Mouse (Mus musculus) liver, embryonic 15.5 days (tissue): ENCODE results near the gene Zfp609. TPM values are rescaled to one million over a fixed set of nuclear protein-coding genes. Genes with fewer than 3 reads are reported as not detected.
"Not testable (repeated sequence)": the region's sequence is repeated elsewhere in the genome, so short reads cannot be mapped to it uniquely, and the experiment has no call there.

ENCODE experiments used
- ATAC-seq: fragments of 200-750 bp; cut with Nextera tagmentation; 2 replicates; pipeline ENCODE4 v1.8.0; 2017; ENCODE audit warnings: moderate number of reproducible peaks, mild to moderate bottlenecking, moderate library complexity; ENCODE audit not compliant: insufficient read depth
- H3K27ac ChIP-seq: fragments of 300-500 bp; sonication (generic); replicated peaks from 2 replicates; pipeline ENCODE4 v1.5.1; 2015; ENCODE audit warnings: mild to moderate bottlenecking, inconsistent platforms
- H3K27me3 ChIP-seq: fragments of 300-500 bp; sonication (generic); 2 replicates; pipeline ENCODE4 v1.6.1; 2015; ENCODE audit warnings: mild to moderate bottlenecking, inconsistent platforms
- H3K36me3 ChIP-seq: fragments of 300-500 bp; sonication (generic); replicated peaks from 2 replicates; pipeline ENCODE4 v1.6.1; 2015; ENCODE audit warnings: moderate library complexity, mild to moderate bottlenecking, inconsistent platforms
- H3K4me1 ChIP-seq: fragments of 300-500 bp; sonication (generic); replicated peaks from 2 replicates; pipeline ENCODE4 v1.6.1; 2015; ENCODE audit warnings: inconsistent platforms
- H3K4me2 ChIP-seq: fragments of 300-500 bp; sonication (generic); 2 replicates; pipeline ENCODE4 v1.6.1; 2015; ENCODE audit warnings: moderate library complexity, mild to moderate bottlenecking, inconsistent platforms
- H3K4me3 ChIP-seq: fragments of 300-500 bp; sonication (generic); replicated peaks from 2 replicates; pipeline ENCODE4 v1.5.1; 2015; ENCODE audit warnings: mild to moderate bottlenecking, inconsistent platforms
- H3K9ac ChIP-seq: fragments of 300-500 bp; sonication (generic); 2 replicates; pipeline ENCODE4 v1.6.1; 2015; ENCODE audit warnings: moderate library complexity, mild to moderate bottlenecking, inconsistent platforms
- H3K9me3 ChIP-seq: fragments of 300-500 bp; sonication (generic); replicated peaks from 2 replicates; pipeline ENCODE4 v1.6.1; 2016; ENCODE audit warnings: inconsistent platforms
- WGBS: fragments of 180-500 bp; shearing (Covaris S2); methylation state at CpG from one replicate; pipeline ENCODE4 v1.1.7; 2015; ENCODE audit warnings: mixed read lengths; ENCODE audit not compliant: insufficient replicate concordance; 5-methylcytosine and 5-hydroxymethylcytosine counted together
- polyA plus RNA-seq: library from polyadenylated mRNA; unstranded; fragments of >200 nt; fragmentation: Nextera tagmentation; extraction: Ambion mirVana; gene quantifications from 2 replicates; pipeline ENCODE4 v1.2.1, GENCODE M21; 2015

The Zfp609 gene
- polyA plus RNA-seq, 1 experiment from 2014 or later = 1.6 TPM

- Histone ChIP-seq H3K27me3 (no peaks in the 10 kb centered on the region), H3K27ac (no peak overlapping the region), H3K4me1 (peaks cover 67% of the 10 kb centered on the region), H3K4me3 (no peak overlapping the region), H3K4me2 (no peak overlapping the region), H3K36me3 (no peaks in the 10 kb centered on the region), H3K9me3 (no peaks in the 10 kb centered on the region), H3K9ac (no peak overlapping the region)
- no peak for ATAC-seq
- 70% methylated on average over 4 of the region's 4 CpGs for WGBS
These were observed 38.8 kb downstream of the Zfp609 start for GRCm38 (mm10) chr9:65788556-65788955.

GRCm38 (mm10) chr9:65787829-65788344 is 39.5 kb downstream of the Zfp609 start:
- Histone ChIP-seq H3K27me3 (no peaks in the 10 kb centered on the region), H3K36me3 (no peaks in the 10 kb centered on the region), H3K4me1 (peaks cover 68% of the 10 kb centered on the region), H3K9me3 (no peaks in the 10 kb centered on the region), H3K9ac (no peak overlapping the region), H3K4me2 (peak overlapping the region; percentile 35; the same call in 1 of the 2 replicates), H3K27ac (peak overlapping the region; percentile 53), H3K4me3 (no peak overlapping the region)
- ATAC-seq = no peak
- WGBS = 35% methylated on average over 4 of the region's 4 CpGs

DNA sequence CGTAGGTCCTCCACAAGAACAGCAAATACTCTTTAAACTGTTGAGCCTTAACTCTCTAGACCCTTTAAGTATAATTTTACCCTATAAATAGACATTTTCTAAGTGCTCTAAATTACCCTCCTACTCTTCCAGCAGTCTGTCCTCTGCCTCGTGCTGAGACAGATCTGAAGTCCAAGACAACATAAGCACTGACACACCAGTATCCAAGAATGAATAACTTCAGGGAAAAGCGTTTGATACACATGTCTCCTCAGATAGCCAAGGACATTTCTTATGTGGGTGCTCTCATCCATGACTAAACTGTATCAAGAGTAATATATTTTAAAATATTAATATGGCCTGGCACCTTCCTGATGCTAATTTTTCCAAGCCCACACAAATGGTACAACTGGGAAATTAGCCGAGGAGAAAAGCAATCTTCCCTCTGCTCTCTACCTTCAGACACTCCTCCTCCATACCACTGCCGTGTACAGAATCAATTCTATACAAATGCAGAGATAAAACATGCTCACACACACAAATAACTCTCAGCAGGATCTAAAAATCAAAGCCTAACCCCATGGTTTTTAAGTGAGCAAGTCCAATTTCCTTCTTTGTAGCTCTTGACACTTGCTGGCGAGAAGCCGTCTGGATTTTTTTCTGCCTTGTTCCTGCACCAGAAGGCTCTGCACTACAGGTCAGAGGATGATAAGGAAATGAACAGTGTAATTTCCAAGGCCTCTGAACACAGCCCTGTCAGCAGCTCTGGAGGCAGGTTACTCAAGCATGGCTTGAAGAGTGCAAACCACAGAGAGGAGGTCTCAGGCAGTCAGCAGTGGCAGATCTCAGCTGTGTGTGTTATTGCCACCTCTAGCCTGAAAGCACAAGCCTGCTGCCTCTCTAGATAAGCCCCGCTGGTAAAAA is 40.2 kb downstream of the Zfp609 start:
- no peaks in the 10 kb centered on the region for H3K9me3 ChIP-seq
- 29% methylated on average over 8 of the region's 8 CpGs for WGBS
- H3K4me1 ChIP-seq = peaks cover 68% of the 10 kb centered on the region
- no peaks in the 10 kb centered on the region for H3K27me3 ChIP-seq
- no peak overlapping the region for H3K4me3 ChIP-seq
- peak overlapping the region; percentile 53 for H3K27ac ChIP-seq
- no peak overlapping the region for H3K9ac ChIP-seq
- H3K4me2 ChIP-seq = peak overlapping the region; percentile 35; the same call in 1 of the 2 replicates
- ATAC-seq = peak; percentile 75
- no peaks in the 10 kb centered on the region for H3K36me3 ChIP-seq

- Histone ChIP-seq H3K27ac (peak overlapping the region; percentile 71), H3K9me3 (no peaks in the 10 kb centered on the region), H3K4me2 (peak overlapping the region; percentile 32), H3K36me3 (no peaks in the 10 kb centered on the region), H3K9ac (no peak overlapping the region), H3K27me3 (no peaks in the 10 kb centered on the region), H3K4me3 (no peak overlapping the region), H3K4me1 (peaks cover 66% of the 10 kb centered on the region)
- 17% methylated on average over 4 of the region's 4 CpGs for WGBS
- peak; percentile 84 for ATAC-seq
These were observed 41.5 kb downstream of the Zfp609 start for GRCm38 (mm10) chr9:65785772-65786368.

DNA sequence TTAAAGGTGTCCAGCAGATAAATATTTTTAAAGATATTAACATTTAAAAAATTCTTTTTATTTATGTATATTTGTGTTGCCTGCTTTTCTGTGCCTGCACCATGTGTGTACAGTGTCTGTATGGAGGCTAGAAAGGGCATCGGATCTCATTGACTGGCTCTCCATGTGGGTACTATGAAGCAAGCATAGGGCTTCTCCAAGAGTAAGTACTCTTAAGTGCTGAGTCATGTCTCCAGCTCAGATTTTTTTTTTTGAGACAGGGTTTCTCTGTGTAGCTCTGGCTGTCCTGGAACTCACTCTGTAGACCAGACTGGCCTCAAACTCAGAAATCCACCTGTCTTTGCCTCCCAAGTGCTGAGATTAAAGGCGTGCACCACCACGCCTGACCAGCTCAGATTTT is 47.7 kb downstream of the Zfp609 start:
- not testable (repeated sequence) for H3K4me2 ChIP-seq, H3K36me3 ChIP-seq, H3K27ac ChIP-seq, ATAC-seq, H3K9ac ChIP-seq, H3K9me3 ChIP-seq, H3K27me3 ChIP-seq, H3K4me3 ChIP-seq
- H3K4me1 ChIP-seq = peaks cover 48% of the 10 kb centered on the region
- 72% methylated on average over 3 of the region's 3 CpGs for WGBS

GRCm38 (mm10) chr9:65776874-65777432 is 50.4 kb downstream of the Zfp609 start:
- H3K9ac ChIP-seq = no peak overlapping the region
- H3K27me3 ChIP-seq = no peaks in the 10 kb centered on the region
- no peak overlapping the region for H3K4me2 ChIP-seq
- peaks cover 37% of the 10 kb centered on the region for H3K4me1 ChIP-seq
- 24% methylated on average over 1 of the region's 1 CpGs for WGBS
- ATAC-seq = no peak
- 0 out of 2 replicates have a peak, but pooled peaks cover 4% of the 10 kb centered on the region for H3K36me3 ChIP-seq
- H3K9me3 ChIP-seq = no peaks in the 10 kb centered on the region
- H3K27ac ChIP-seq = no peak overlapping the region
- no peak overlapping the region for H3K4me3 ChIP-seq

DNA sequence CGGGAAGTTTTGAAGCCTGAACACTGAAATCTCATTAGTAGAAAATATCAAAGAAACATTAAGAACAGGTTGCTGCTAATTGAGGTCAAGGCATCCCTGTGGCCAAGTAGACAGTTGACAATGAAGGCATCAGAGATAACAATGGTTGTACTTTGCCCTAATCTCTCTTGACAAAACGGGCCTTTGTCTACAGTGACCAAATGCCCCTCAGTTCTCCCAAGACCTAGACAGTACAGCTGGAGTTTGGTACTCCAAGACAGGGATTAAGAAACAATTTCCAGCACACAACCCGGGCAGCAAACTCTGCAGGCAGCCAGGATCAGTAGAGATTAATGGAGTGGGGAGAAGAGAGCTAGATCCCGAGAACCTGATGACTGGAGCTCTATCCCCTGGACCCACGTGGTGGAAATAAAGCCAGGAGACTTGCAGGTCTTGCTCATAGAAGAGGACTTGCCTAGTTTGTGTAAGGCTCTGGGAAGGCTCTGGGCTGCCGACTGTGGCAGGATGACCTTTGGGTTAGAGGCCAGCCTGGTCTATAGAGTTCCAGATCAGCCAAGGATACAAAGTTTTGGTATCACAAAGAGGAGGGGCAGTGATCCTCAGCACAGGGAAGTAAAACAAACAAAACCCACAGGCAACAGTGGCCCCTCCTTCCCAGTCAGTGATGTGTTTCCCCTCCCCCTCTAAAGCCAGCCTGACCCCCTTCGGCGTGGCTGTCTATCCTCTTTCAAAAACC is 51.1 kb downstream of the Zfp609 start:
- no peak overlapping the region for H3K9ac ChIP-seq
- H3K27ac ChIP-seq = 0 out of 2 replicates have a peak overlapping the region, but pooled peaks have one; percentile 31
- no peaks in the 10 kb centered on the region for H3K9me3 ChIP-seq
- no peak overlapping the region for H3K4me3 ChIP-seq
- WGBS = 38% methylated on average over 8 of the region's 8 CpGs
- H3K4me1 ChIP-seq = peaks cover 39% of the 10 kb centered on the region
- H3K4me2 ChIP-seq = no peak overlapping the region
- 0 out of 2 replicates have a peak, but pooled peaks cover 4% of the 10 kb centered on the region for H3K36me3 ChIP-seq
- ATAC-seq = 0 out of 2 replicates have a peak, but pooled peaks have one; percentile 28
- H3K27me3 ChIP-seq = no peaks in the 10 kb centered on the region

DNA sequence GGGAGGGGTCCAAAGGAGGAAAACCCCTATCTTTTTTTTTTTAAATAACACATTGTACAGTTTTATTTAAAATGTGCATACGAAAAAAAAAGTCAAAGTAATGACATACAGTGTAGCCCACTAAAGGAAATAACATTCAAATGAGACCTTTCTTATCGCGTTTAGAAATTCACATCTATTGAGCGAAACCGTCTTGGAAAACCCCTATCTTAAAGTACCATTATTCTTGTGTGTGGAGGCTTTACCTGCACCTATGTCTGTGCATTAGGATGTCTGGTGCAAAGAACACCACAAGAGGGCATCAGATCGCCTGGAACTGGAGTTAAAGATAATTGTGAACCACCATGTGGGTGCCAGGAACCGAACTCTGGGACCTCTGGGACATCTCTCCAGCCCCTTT is 53.6 kb downstream of the Zfp609 start:
- H3K9ac ChIP-seq = no peak overlapping the region
- no peaks in the 10 kb centered on the region for H3K9me3 ChIP-seq
- H3K4me1 ChIP-seq = peaks cover 23% of the 10 kb centered on the region
- no peak overlapping the region for H3K4me2 ChIP-seq
- ATAC-seq = no peak
- H3K27me3 ChIP-seq = no peaks in the 10 kb centered on the region
- 0 out of 2 replicates have a peak, but pooled peaks cover 4% of the 10 kb centered on the region for H3K36me3 ChIP-seq
- WGBS = 87% methylated on average over 7 of the region's 7 CpGs
- no peak overlapping the region for H3K4me3 ChIP-seq
- no peak overlapping the region for H3K27ac ChIP-seq

DNA sequence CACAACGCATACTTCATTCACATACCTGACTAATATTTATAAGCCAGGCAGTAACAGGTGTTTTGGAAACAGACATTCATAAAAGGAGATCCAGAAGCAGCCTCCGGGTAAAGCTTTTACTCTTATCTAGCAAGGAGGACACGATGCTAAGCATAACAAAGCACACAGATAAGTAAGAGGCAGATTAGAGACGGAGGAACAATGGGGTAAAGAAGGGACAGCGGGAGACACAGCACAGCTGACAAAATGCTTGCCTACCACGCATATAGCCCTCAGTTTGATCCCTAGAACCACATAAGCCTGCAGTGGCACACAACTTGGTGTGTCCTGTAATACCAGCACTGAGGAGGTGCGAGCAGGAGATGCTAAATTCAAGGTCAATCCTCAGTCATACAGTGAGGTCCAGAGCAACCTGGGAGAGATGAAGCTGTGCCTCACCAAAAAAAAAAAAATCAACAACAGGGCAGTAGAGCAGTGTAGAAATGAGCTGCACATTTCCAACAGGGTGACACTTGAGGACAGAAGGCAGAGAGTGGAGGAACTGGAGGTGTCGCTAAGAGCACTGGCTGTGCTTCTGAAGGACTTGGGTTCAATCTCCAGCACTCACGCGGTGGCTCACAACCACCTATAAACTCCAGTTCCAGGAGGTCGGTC is 56.2 kb downstream of the Zfp609 start:
- no peaks in the 10 kb centered on the region for H3K27me3 ChIP-seq
- H3K4me3 ChIP-seq = no peak overlapping the region
- WGBS = 46% methylated on average over 11 of the region's 11 CpGs
- H3K4me1 ChIP-seq = peaks cover 10% of the 10 kb centered on the region
- H3K4me2 ChIP-seq = no peak overlapping the region
- no peak for ATAC-seq
- no peak overlapping the region for H3K9ac ChIP-seq
- 0 out of 2 replicates have a peak, but pooled peaks cover 4% of the 10 kb centered on the region for H3K36me3 ChIP-seq
- H3K9me3 ChIP-seq = no peaks in the 10 kb centered on the region
- no peak overlapping the region for H3K27ac ChIP-seq

DNA sequence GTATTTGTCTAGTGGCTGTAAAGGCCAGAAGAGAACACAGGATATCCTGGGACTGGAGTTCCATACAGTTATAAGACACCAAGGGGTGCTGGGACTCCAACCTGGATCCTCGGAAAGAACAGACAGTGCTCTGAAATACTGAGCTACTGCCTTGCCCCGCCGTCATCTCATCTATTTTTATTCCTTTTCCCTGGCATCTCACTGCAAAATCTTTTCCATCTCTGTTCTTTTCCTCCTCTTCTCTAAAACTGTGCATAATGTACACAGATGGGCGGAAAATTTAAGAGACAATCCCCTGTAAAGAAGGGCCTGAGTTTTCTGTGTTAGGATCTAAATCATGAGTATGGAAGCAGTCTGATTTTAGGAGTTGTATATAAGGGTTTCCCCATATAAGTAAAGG is 64.6 kb downstream of the Zfp609 start:
- Histone ChIP-seq H3K27ac (no peak overlapping the region), H3K36me3 (no peaks in the 10 kb centered on the region), H3K9ac (no peak overlapping the region), H3K27me3 (no peaks in the 10 kb centered on the region), H3K4me1 (peaks cover 6% of the 10 kb centered on the region), H3K4me2 (no peak overlapping the region), H3K4me3 (no peak overlapping the region), H3K9me3 (no peaks in the 10 kb centered on the region)
- WGBS = 77% methylated on average over 4 of the region's 4 CpGs
- ATAC-seq = no peak
